Mouse (Mus musculus) CH12.LX (cell line): ENCODE data around the gene Ptprr. TPM values are rescaled to one million over a fixed set of nuclear protein-coding genes. Genes with fewer than 3 reads are reported as not detected.

ENCODE experiments used
- DNase-seq: peaks from one replicate; pipeline ENCODE4 v3.0.0-alpha.2; 2013; ENCODE audit errors: extremely low read depth
- H3K27ac ChIP-seq: 2 replicates; pipeline ENCODE4 v1.5.1; 2012; ENCODE audit warnings: low read depth, mild to moderate bottlenecking, control low read depth, moderate library complexity; ENCODE audit not compliant: insufficient read depth
- H3K27me3 ChIP-seq: replicated peaks from 2 replicates; pipeline ENCODE3; 2012; ENCODE audit warnings: inconsistent platforms
- H3K36me3 ChIP-seq, 2 experiments: replicated peaks in 1 of 2; 2 replicates each; pipeline versions ENCODE3 to v1.6.1; 2012; ENCODE audit warnings: inconsistent platforms in 1 of 2, low read length in 1 of 2, mild to moderate bottlenecking in 1 of 2, mixed read lengths in 1 of 2, moderate library complexity in 1 of 2; ENCODE audit not compliant: control insufficient read depth in 1 of 2, insufficient read depth in 1 of 2
- H3K4me1 ChIP-seq, 2 experiments: 2 replicates each; pipeline ENCODE4 v1.6.1; 2012; ENCODE audit warnings: inconsistent platforms in 1 of 2, moderate library complexity in 1 of 2; ENCODE audit not compliant: insufficient read depth in 2 of 2, control insufficient read depth in 1 of 2
- H3K4me2 ChIP-seq: 2 replicates; pipeline ENCODE4 v1.6.1; 2012; ENCODE audit warnings: low read depth, mild to moderate bottlenecking, control low read depth; ENCODE audit not compliant: poor library complexity, insufficient read depth, severe bottlenecking
- H3K4me3 ChIP-seq, 3 experiments: fragments of 150-350 bp in 1 of 3; sonication (generic) in 1 of 3; replicated peaks in 1 of 3; 2 replicates each; pipeline versions ENCODE3 to v1.5.1; 2011 to 2012; ENCODE audit warnings: low read depth in 2 of 3, low read length in 2 of 3, mild to moderate bottlenecking in 2 of 3, moderate library complexity in 2 of 3, control low read depth in 1 of 3, improper control_type of control experiment in 1 of 3, inconsistent platforms in 1 of 3, mixed read lengths in 1 of 3; ENCODE audit not compliant: poor library complexity in 1 of 3
- H3K79me2 ChIP-seq: replicated peaks from 2 replicates; pipeline ENCODE4 v1.6.1; 2012; ENCODE audit warnings: mild to moderate bottlenecking, moderate library complexity; ENCODE audit not compliant: control insufficient read depth, poor library complexity, insufficient read depth, severe bottlenecking; ENCODE audit errors: extremely low read depth
- H3K9ac ChIP-seq: 2 replicates; pipeline ENCODE4 v1.6.1; 2012; ENCODE audit warnings: low read depth, mild to moderate bottlenecking, control low read depth, moderate library complexity; ENCODE audit not compliant: insufficient read depth
- H3K9me3 ChIP-seq: replicated peaks from 2 replicates; pipeline ENCODE3; 2012; ENCODE audit warnings: low read length, inconsistent platforms, mixed read lengths
- CHD2 ChIP-seq: IDR thresholded peaks from 2 replicates; pipeline ENCODE4 v1.6.1; 2011; ENCODE audit warnings: low read length, improper control_type of control experiment
- ELF1 ChIP-seq: IDR thresholded peaks from 2 replicates; pipeline ENCODE4 v1.6.1; 2014; ENCODE audit warnings: low read depth, mild to moderate bottlenecking, inconsistent platforms, low read length, improper control_type of control experiment
- ETS1 ChIP-seq: conservative IDR thresholded peaks from 2 replicates; pipeline ENCODE4 v1.6.1; 2012; ENCODE audit warnings: low read depth, mild to moderate bottlenecking, inconsistent platforms, low read length, improper control_type of control experiment, moderate library complexity
- GABPA ChIP-seq: IDR thresholded peaks from 2 replicates; pipeline ENCODE4 v1.6.1; 2012; ENCODE audit warnings: low read depth, low read length, improper control_type of control experiment, inconsistent platforms; ENCODE audit not compliant: insufficient replicate concordance
- HCFC1 ChIP-seq: IDR thresholded peaks from 2 replicates; pipeline ENCODE4 v1.6.1; 2012; ENCODE audit warnings: low read depth, mild to moderate bottlenecking, inconsistent platforms, low read length, improper control_type of control experiment
- MAX ChIP-seq: IDR thresholded peaks from 2 replicates; pipeline ENCODE4 v1.6.1; 2011; ENCODE audit warnings: low read length, improper control_type of control experiment
- MAZ ChIP-seq: IDR thresholded peaks from 2 replicates; pipeline ENCODE4 v1.6.1; 2012; ENCODE audit warnings: low read depth, mild to moderate bottlenecking, inconsistent platforms, low read length, improper control_type of control experiment, moderate library complexity
- MEF2A ChIP-seq: IDR thresholded peaks from 2 replicates; pipeline ENCODE4 v1.6.1; 2014; ENCODE audit warnings: low read depth, mild to moderate bottlenecking, inconsistent platforms, low read length, improper control_type of control experiment, borderline replicate concordance
- MYC ChIP-seq: IDR thresholded peaks from 2 replicates; pipeline ENCODE4 v1.6.1; 2011; ENCODE audit warnings: low read depth, mild to moderate bottlenecking, improper control_type of control experiment, low read length
- NELFE ChIP-seq: IDR thresholded peaks from 2 replicates; pipeline ENCODE4 v1.6.1; 2011; ENCODE audit warnings: low read depth, low read length, improper control_type of control experiment
- NRF1 ChIP-seq: IDR thresholded peaks from 2 replicates; pipeline ENCODE4 v1.6.1; 2014; ENCODE audit warnings: low read depth, mild to moderate bottlenecking, inconsistent platforms, low read length, improper control_type of control experiment, moderate library complexity
- POLR2A ChIP-seq: IDR thresholded peaks from 2 replicates; pipeline ENCODE4 v1.6.1; 2011; ENCODE audit warnings: low read depth, mild to moderate bottlenecking, improper control_type of control experiment, low read length
- POLR2AphosphoS2 ChIP-seq: IDR thresholded peaks from 2 replicates; pipeline ENCODE4 v1.6.1; 2011; ENCODE audit warnings: low read depth, low read length, improper control_type of control experiment
- RCOR1 ChIP-seq: conservative IDR thresholded peaks from 2 replicates; pipeline ENCODE4 v1.6.1; 2012; ENCODE audit warnings: low read depth, mild to moderate bottlenecking, inconsistent platforms, low read length, improper control_type of control experiment
- SMC3 ChIP-seq: IDR thresholded peaks from 2 replicates; pipeline ENCODE4 v1.6.1; 2011; ENCODE audit warnings: low read depth, low read length, improper control_type of control experiment
- TBP ChIP-seq: conservative IDR thresholded peaks from 2 replicates; pipeline ENCODE4 v1.6.1; 2011; ENCODE audit warnings: low read depth, low read length, improper control_type of control experiment
- TCF12 ChIP-seq: IDR thresholded peaks from 2 replicates; pipeline ENCODE4 v1.6.1; 2014; ENCODE audit warnings: low read depth, mild to moderate bottlenecking, inconsistent platforms, low read length, improper control_type of control experiment
- ZC3H11A ChIP-seq: IDR thresholded peaks from 2 replicates; pipeline ENCODE4 v1.6.1; 2012; ENCODE audit warnings: low read depth, mild to moderate bottlenecking, inconsistent platforms, low read length, improper control_type of control experiment
- ZKSCAN1 ChIP-seq: IDR thresholded peaks from 2 replicates; pipeline ENCODE4 v1.6.1; 2012; ENCODE audit warnings: low read depth, inconsistent platforms, low read length, improper control_type of control experiment, borderline replicate concordance
- ZMIZ1 ChIP-seq: IDR thresholded peaks from 2 replicates; pipeline ENCODE4 v1.6.1; 2012; ENCODE audit warnings: low read depth, mild to moderate bottlenecking, inconsistent platforms, low read length, improper control_type of control experiment
- dilution Hi-C: fragments of 300-500 bp; cut with MboI; formaldehyde crosslinking; loops from 2 replicates; pipeline ENCODE4 v1.14.3; 2020; ENCODE audit warnings: low sequenced_read_pairs; ENCODE audit not compliant: extremely low pct_unique_long_range_greater_than_20kb, extremely low pct_ligation_motif_present
- in situ Hi-C: fragments of 300-500 bp; cut with MboI; formaldehyde crosslinking; loops from 3 replicates; pipeline ENCODE4 v1.14.3; 2019; ENCODE audit warnings: low sequenced_read_pairs, low pct_ligation_motif_present, low pct_unique_long_range_greater_than_20kb, mixed read lengths
- polyA plus RNA-seq: library from polyadenylated mRNA; unstranded; fragments of >175 nt; gene quantifications from 2 replicates; pipeline ENCODE4 v1.2.1, GENCODE M21; 2012; ENCODE audit warnings: low read depth; ENCODE audit not compliant: insufficient read length
- total RNA-seq, 2 experiments: library from RNA; depleted of rRNA; stranded (reverse); fragments of 300-350 nt in 1 of 2; fragments of >200 nt in 1 of 2; gene quantifications; 2 replicates each; pipeline ENCODE4 v1.2.3; 2012 to 2014

Ptprr gene
- total and polyA plus RNA-seq, 3 experiments = 0.51 to 1.9 (median 0.81) TPM

GRCm38 (mm10) chr10:115978992-115979391 lies 39.0 kb upstream of the Ptprr start:
- DNase-seq = no peak
- H3K4me1 ChIP-seq = no peaks in the 10 kb centered on the region
- H3K4me2 ChIP-seq = no peak overlapping the region
- H3K36me3 ChIP-seq = no peaks in the 10 kb centered on the region
- TF ChIP-seq ZMIZ1 (no peak), NELFE (no peak), TBP (no peak), RCOR1 (no peak), ELF1 (no peak), POLR2A (no peak), MAZ (no peak), GABPA (no peak), ZC3H11A (no peak), CHD2 (no peak), POLR2AphosphoS2 (no peak), SMC3 (no peak)
- no peaks in the 10 kb centered on the region for H3K9me3 ChIP-seq
- H3K27ac ChIP-seq = no peak overlapping the region
- H3K27me3 ChIP-seq = no peaks in the 10 kb centered on the region
- in situ Hi-C loops (no loop called here), dilution Hi-C loops (no loop called here)
- no peak overlapping the region for H3K9ac ChIP-seq
- no peaks in the 10 kb centered on the region for H3K79me2 ChIP-seq
- H3K4me3 ChIP-seq = no peak overlapping the region

GRCm38 (mm10) chr10:115980018-115980417 lies 38.0 kb upstream of the Ptprr start:
- DNase-seq = no peak
- in situ Hi-C loops (no loop called here), dilution Hi-C loops (no loop called here)
- Histone ChIP-seq H3K4me3 (no peak overlapping the region), H3K27me3 (no peaks in the 10 kb centered on the region), H3K36me3 (no peaks in the 10 kb centered on the region), H3K9ac (no peak overlapping the region)
- TF ChIP-seq NELFE (no peak), NRF1 (no peak), MEF2A (no peak), ZKSCAN1 (no peak), MYC (no peak), ETS1 (no peak), HCFC1 (no peak), MAX (no peak), POLR2A (no peak), TCF12 (no peak), MAZ (no peak)
- TF ChIP-seq, all 38 proteins: peak for 0
- 0 out of 4 replicates have a peak, but pooled peaks cover 0 to 5% of the 10 kb centered on the region in 2 experiments for H3K4me1 ChIP-seq
- no peaks in the 10 kb centered on the region for H3K9me3 ChIP-seq
- no peak overlapping the region for H3K27ac ChIP-seq
- H3K79me2 ChIP-seq = no peaks in the 10 kb centered on the region
- H3K4me2 ChIP-seq = no peak overlapping the region
